Mouse (Mus musculus) liver, embryonic 18 days (tissue): Measurements from ENCODE around the gene Tbca. TPM values are rescaled to one million over a fixed set of nuclear protein-coding genes. Genes with fewer than 3 reads are reported as not detected.

Experiments used
- polyA plus RNA-seq: library from polyadenylated mRNA; depleted of rRNA; stranded (reverse); fragments of >200 nt; gene quantifications from 2 replicates; pipeline ENCODE4 v1.2.3, GENCODE M21; 2012; rRNA removed

Tbca gene
- 150 and 155 TPM in 2 replicates for polyA plus RNA-seq

DNA sequence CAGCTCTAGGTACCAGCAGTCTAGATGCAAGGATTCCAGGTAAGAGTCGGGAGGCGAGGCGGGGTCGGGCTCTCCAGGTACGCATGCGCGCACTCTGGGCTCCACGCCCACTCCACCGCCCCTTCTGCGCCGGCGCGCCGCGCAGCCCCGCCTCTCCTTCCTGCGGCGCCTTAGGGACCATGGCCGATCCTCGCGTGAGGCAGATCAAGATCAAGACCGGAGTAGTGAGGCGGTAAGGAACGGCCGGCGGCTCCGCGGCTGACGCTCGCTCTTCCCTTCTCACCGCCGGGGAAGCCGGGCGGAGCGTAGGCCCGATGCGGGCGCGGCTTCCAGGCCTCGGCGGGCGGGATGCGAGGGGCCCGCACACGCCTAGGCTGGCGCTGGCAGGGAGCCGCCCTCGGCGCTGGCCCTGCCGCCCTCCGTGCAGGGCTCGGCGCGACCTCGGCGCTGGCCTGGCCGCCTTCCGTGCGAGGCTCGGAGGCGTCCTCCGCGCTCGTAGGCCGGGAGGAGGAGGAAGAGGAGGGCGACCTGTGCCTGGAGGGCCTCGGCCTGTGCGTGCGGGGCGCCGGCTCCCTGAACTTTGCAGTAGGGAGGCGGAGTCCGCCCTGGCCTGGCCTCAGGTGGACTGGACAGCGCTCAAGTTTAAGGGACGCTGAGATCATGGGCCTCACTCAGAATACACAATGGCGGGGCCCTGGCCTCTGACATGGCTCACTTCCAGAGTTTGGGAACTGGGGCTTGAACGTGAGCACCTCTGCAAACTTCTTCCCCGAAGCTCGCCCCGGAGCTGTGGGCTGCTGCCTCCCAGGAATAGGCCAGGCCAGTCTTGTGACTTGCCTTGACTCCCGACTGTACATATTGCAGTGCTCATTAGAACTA lies at the start of gene Tbca:
Gene Tbca (plus strand): TSS at position 140 of the 879 bp plus-strand sequence.

DNA sequence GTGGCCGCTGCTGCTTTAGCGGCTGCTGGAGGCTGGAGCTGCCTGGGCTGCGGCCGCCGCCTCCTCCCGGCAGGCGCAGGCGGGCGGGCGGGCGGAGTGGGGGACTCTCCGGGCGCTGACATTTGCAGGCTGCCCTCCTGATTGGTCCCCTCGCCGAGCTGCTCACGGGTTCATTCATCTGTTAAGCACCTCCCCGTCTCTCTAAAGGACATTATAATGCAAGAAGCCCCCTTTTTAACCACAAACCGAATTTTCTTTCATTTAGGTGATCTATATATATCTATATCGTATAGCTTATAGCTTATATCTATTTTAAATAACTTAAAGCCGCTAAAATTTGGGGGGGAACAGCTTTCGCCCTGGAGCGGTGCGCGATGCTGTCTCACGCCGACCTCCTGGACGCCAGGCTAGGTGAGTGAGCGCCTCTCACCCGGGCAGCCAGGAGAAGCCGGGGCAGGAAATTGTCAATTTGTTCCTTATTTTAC lies 86.7 kb downstream of the Tbca start, which contains the start of gene Otp:
Gene Otp (plus strand): TSS at position 207 of the 485 bp plus-strand sequence.

Other genes with a start within 250 kb of the Tbca start
- not detected in 2 replicates for gene Otp, start 86.7 kb downstream of the Tbca start, polyA plus RNA-seq
- 5.4 and 5.5 TPM in 2 replicates for gene Wdr41, start 187.4 kb downstream of the Tbca start, polyA plus RNA-seq